Mouse (Mus musculus): ENCODE measurements at regions not wholly inside any gene's neighbourhood (a gene's known extent, or its start where the extent isn't known, plus 50 kb on each side); places are given as distances from the start of the nearest gene placed in this dataset.

DNA sequence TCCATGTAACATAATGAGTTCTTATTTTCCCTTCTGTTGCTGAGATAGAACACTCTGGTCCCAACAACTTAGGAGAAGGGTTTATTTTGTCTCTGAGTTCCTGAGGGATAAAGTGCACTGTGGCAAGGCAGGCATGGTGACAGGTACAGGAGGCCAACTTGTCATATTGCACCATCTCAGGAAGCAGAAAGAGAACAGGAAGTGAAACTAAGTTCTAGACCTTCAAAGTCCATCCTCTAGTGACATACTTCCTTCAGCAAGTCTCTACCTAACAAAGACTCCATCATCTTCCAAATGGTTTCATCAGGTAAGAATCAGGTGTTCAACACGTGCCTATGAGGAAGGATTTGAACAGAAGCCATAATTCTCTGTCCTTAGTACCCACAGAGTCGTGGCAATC lies 266.1 kb upstream of the Mtpn start:
- WGBS, result 77% methylated on average over 2 of the region's 2 CpGs
- H3K4me3 ChIP-seq, result no peak overlapping the region

DNA sequence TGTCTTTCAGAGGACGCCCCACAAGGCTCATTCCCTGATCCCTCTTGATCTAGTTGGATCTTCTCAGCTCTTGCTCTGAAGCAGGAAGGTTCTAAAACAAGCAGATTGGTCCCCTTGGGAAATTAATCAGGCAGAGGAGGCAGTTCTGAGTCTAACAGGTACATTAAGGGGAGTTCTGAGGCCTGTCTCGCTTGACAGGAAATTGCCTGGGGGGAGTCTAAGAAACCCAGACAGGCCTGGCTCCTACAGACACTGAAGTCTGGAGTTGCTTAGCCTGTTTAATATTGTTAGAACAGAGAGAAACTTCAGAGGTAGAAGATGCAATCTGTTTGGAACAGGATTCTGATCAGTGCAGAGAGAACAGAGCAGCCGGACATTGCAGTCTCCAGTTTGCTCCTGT lies 264.4 kb upstream of the Mtpn start:
- no peaks in the 10 kb centered on the region for H3K36me3 ChIP-seq
- H3K4me3 ChIP-seq, result no peak overlapping the region
- no peak overlapping the region for H3K9ac ChIP-seq (replicated peaks)
- no peak overlapping the region for H3K4me2 ChIP-seq (replicated peaks)
- no peaks in the 10 kb centered on the region for H3K27me3 ChIP-seq
- no peaks in the 10 kb centered on the region for H3K9me3 ChIP-seq
- H3K27ac ChIP-seq (replicated peaks), result no peak overlapping the region
- WGBS, result 89% methylated on average over 3 of the region's 3 CpGs
- H3K4me1 ChIP-seq, result no peaks in the 10 kb centered on the region
- ATAC-seq (replicated peaks), result no peak

More for the DNA sequence above, 266.1 kb upstream of the Mtpn start:
- Histone ChIP-seq H3K36me3 (no peaks in the 10 kb centered on the region), H3K27me3 (no peaks in the 10 kb centered on the region), H3K27ac (replicated peaks) (no peak overlapping the region), H3K4me1 (no peaks in the 10 kb centered on the region), H3K4me2 (replicated peaks) (no peak overlapping the region), H3K9me3 (no peaks in the 10 kb centered on the region), H3K9ac (replicated peaks) (no peak overlapping the region)
- ATAC-seq (replicated peaks), result no peak

DNA sequence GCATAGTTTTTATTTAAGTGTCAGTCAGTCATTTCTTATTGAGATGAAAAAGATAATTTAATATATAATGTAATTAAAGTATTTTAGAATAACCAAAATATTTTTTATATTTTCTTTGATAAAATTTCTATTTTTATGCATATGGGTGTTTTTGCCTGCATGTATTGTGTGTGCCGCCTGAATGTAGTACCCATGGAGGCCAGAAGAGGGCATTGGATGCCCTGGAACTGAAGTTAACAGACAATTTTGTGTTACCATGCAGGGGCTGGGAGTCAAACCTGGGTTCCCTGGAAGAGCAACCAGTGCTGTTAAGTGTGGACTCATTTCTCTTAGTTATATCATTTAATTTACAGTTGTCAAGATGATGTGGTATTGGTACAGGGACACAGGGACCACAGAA lies 240.0 kb upstream of the Mtpn start:
- no peaks in the 10 kb centered on the region for H3K4me1 ChIP-seq
- H3K9ac ChIP-seq (replicated peaks), result no peak overlapping the region
- no peak for ATAC-seq (replicated peaks)
- no peaks in the 10 kb centered on the region for H3K27me3 ChIP-seq
- no peaks in the 10 kb centered on the region for H3K9me3 ChIP-seq
- no peaks in the 10 kb centered on the region for H3K36me3 ChIP-seq
- WGBS, result 95% methylated on average over 1 of the region's 1 CpGs
- H3K27ac ChIP-seq (replicated peaks), result no peak overlapping the region
- H3K4me3 ChIP-seq, result no peak overlapping the region
- H3K4me2 ChIP-seq (replicated peaks), result no peak overlapping the region

DNA sequence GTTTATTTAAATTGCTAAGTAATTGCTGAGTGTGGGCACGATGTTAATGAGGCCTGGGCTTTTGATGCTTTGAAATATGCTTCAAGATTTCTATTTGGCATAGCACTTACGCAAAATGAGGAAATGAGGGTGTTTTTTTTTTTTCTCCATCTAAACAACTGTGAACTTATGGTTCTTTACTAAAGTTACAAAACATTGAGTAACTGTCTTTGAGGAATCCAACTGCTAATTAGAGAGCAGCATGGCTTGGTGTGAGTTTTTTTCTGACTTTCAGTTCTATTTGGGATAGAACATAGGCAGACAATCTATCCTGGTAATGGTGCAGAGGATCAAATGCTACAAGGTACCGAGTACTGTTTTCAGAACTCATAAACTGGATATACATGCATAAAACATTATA lies 231.2 kb upstream of the Mtpn start:
- Histone ChIP-seq H3K27ac (replicated peaks) (no peak overlapping the region), H3K36me3 (no peaks in the 10 kb centered on the region), H3K4me2 (replicated peaks) (no peak overlapping the region), H3K4me3 (no peak overlapping the region), H3K4me1 (no peaks in the 10 kb centered on the region), H3K27me3 (no peaks in the 10 kb centered on the region), H3K9ac (replicated peaks) (no peak overlapping the region), H3K9me3 (no peaks in the 10 kb centered on the region)
- 74% methylated on average over 3 of the region's 3 CpGs for WGBS
- no peak for ATAC-seq (replicated peaks)

DNA sequence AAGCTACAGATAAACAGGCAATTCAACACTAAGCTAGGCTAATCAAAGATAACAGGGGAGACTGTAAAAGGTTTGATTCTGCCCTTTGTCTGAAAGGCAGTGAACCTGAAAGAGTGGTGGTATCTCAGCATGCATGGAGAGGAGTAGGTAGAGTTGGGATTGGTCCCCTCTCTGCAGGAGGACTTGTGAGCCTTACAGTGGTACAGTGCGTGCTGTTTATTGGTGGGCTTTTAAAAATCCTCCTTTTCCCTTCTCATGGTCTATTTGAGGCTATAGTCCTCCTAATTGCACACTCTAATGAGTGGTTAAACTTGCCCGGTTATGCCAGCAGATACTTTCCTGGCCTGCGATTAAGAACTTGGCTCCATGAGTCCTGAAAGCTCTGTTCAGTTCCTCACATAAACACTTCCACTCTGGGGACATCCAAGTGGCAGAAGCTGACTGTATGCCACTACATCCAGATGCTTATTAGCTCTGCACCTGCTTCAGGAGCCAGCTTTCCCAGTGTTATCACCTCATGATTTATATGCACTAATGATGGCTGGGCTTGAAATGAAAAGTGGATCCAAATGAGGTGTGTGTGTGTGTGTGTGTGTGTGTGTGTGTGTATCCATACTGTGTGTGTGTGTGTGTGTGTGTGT lies 220.0 kb upstream of the Mtpn start:
- WGBS, result 38% methylated on average over 3 of the region's 3 CpGs
- Histone ChIP-seq H3K4me1 (no peaks in the 10 kb centered on the region), H3K27ac (replicated peaks) (no peak overlapping the region), H3K4me3 (no peak overlapping the region), H3K36me3 (no peaks in the 10 kb centered on the region), H3K4me2 (replicated peaks) (no peak overlapping the region), H3K27me3 (no peaks in the 10 kb centered on the region), H3K9ac (replicated peaks) (no peak overlapping the region), H3K9me3 (no peaks in the 10 kb centered on the region)
- ATAC-seq (replicated peaks), result 0 out of 2 replicates have a peak, but pooled peaks have one; percentile 32

DNA sequence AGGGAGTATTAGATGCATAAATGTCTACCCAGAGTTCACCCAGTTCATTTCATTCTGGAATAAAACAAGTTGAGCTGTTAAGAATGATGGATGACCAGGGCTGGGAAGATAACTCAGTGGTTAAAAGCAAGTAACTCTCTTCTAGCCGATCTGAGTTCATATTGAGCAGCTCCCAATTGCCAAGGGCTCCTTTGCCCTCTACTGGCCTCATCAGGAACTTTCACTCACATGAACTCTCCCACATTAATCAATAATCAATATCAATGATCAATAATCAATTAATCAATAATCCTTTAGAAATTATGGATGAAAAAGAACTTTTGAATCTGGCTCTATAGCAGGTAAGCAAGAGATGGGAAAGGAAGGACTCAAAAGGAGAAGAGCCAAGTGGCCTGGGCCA lies 206.3 kb upstream of the Mtpn start:
- Histone ChIP-seq H3K9ac (replicated peaks) (no peak overlapping the region), H3K27ac (replicated peaks) (no peak overlapping the region), H3K4me2 (replicated peaks) (no peak overlapping the region), H3K36me3 (no peaks in the 10 kb centered on the region), H3K9me3 (no peaks in the 10 kb centered on the region), H3K4me3 (no peak overlapping the region), H3K27me3 (no peaks in the 10 kb centered on the region), H3K4me1 (no peaks in the 10 kb centered on the region)
- WGBS, result 48% methylated on average over 1 of the region's 1 CpGs
- no peak for ATAC-seq (replicated peaks)

DNA sequence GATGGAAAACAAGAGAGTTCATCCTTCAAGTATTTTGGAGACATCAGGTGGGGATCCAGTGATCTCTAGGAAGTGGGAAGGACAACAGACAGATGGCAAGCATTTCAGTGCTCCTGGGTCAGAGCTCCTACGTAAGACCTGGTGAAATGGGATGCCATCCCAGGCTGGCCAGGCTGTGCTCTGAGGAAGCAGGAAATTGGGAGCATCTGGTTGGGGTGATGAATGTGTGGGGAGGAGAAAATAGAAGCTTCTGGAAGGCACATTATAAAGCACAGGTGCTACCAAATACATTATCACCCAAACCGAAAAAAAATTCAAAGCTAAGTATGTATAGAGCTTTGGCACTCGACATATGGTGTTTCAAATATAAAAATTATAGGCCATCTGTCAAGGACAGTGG lies 165.9 kb upstream of the Mtpn start:
- H3K36me3 ChIP-seq, result no peaks in the 10 kb centered on the region
- H3K4me3 ChIP-seq, result no peak overlapping the region
- H3K9ac ChIP-seq (replicated peaks), result no peak overlapping the region
- H3K27ac ChIP-seq (replicated peaks), result no peak overlapping the region
- H3K4me2 ChIP-seq (replicated peaks), result no peak overlapping the region
- ATAC-seq (replicated peaks), result no peak
- H3K9me3 ChIP-seq, result no peaks in the 10 kb centered on the region
- no peaks in the 10 kb centered on the region for H3K4me1 ChIP-seq
- H3K27me3 ChIP-seq, result no peaks in the 10 kb centered on the region
- 76% methylated on average over 3 of the region's 3 CpGs for WGBS

DNA sequence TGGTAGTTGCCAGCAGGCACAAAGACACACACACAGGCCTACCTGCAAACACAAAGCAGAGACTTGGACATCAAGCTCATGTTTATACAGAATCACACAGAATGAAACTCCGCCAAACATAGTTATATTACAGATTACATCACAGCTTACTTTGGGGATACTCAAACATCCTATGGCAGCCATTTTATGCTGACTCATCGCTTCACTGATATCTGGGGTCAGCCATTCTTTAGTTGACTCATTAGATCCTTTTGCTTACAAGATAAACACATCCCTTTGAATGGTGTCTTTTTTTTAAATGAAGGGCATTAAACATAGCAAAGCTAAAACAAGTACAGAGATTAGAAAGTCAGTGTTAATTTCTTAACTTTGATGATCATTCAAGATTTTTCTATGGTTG lies 127.4 kb upstream of the Mtpn start:
- Histone ChIP-seq H3K27me3 (no peaks in the 10 kb centered on the region), H3K4me1 (no peaks in the 10 kb centered on the region), H3K36me3 (no peaks in the 10 kb centered on the region), H3K27ac (replicated peaks) (no peak overlapping the region), H3K9ac (replicated peaks) (no peak overlapping the region), H3K4me2 (replicated peaks) (no peak overlapping the region), H3K9me3 (no peaks in the 10 kb centered on the region), H3K4me3 (no peak overlapping the region)
- 91% methylated on average over 2 of the region's 2 CpGs for WGBS
- no peak for ATAC-seq (replicated peaks)

DNA sequence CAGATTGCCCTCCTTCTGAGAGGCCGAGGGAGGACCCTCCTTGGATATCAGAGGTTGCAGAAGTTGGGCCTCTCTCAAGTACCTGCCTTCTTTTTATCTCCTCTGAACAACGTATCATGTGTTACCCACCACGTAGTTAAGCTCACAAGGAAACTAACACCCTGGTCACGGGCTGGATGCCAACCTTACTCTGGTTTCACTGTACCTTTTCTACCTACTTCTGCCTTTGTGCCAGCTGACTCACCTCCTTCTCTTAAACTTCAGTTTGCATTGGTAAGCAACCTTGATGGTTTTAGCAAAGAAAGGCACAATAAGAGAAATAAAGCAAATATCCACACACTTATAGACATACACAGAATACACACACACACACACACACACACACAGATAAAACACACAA lies 111.7 kb upstream of the Mtpn start:
- no peaks in the 10 kb centered on the region for H3K9me3 ChIP-seq
- H3K4me3 ChIP-seq, result no peak overlapping the region
- H3K4me2 ChIP-seq (replicated peaks), result no peak overlapping the region
- no peaks in the 10 kb centered on the region for H3K36me3 ChIP-seq
- 84% methylated on average over 4 of the region's 4 CpGs for WGBS
- H3K4me1 ChIP-seq, result no peaks in the 10 kb centered on the region
- H3K27ac ChIP-seq (replicated peaks), result no peak overlapping the region
- no peak for ATAC-seq (replicated peaks)
- H3K9ac ChIP-seq (replicated peaks), result no peak overlapping the region
- no peaks in the 10 kb centered on the region for H3K27me3 ChIP-seq

DNA sequence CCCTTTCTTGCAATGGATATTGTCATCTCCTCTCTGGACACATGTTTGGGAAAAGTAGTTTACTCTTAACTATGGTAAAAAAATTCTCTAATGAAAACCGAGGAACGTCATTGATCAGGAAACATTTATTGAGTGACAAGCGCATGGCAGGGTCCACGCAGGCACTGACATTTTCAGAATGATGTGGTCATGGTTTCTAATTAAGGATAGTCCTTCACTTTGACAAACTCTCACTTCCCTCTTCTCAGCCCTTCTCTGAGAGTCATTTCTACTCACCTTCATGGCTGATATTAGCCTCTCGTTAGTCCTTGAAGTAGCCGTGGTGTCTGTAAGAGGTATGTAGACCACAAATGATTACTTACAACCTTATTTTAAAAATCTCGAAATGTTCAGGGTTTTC lies 105.5 kb upstream of the Mtpn start:
- Histone ChIP-seq H3K27me3 (no peaks in the 10 kb centered on the region), H3K4me2 (replicated peaks) (no peak overlapping the region), H3K4me3 (no peak overlapping the region), H3K4me1 (no peaks in the 10 kb centered on the region), H3K9ac (replicated peaks) (no peak overlapping the region), H3K9me3 (no peaks in the 10 kb centered on the region), H3K27ac (replicated peaks) (no peak overlapping the region), H3K36me3 (no peaks in the 10 kb centered on the region)
- no peak for ATAC-seq (replicated peaks)
- WGBS, result 93% methylated on average over 7 of the region's 7 CpGs

DNA sequence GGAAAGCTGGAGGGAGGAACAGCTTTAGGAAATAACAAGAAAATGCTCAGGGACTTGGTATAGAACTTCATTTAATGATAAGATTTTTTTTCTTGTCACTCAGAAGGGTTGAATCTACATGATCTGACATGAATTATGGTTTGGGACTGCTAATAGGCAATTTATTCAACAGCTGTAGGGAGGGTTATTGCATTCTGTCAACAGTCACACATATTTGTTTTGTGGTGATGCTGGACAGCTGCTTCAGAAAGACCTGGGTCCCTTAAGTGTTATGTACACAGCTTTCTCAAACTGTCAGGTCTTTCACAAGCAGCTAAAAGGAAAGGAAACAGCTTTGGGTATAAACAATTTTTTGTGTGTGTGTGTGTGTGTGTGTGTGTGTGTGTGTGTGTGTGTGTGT lies 101.0 kb upstream of the Mtpn start:
- H3K27me3 ChIP-seq, result no peaks in the 10 kb centered on the region
- H3K9me3 ChIP-seq, result no peaks in the 10 kb centered on the region
- no peak overlapping the region for H3K4me2 ChIP-seq (replicated peaks)
- no peak for ATAC-seq (replicated peaks)
- no peak overlapping the region for H3K4me3 ChIP-seq
- H3K4me1 ChIP-seq, result no peaks in the 10 kb centered on the region
- H3K36me3 ChIP-seq, result no peaks in the 10 kb centered on the region
- no peak overlapping the region for H3K9ac ChIP-seq (replicated peaks)
- no peak overlapping the region for H3K27ac ChIP-seq (replicated peaks)

DNA sequence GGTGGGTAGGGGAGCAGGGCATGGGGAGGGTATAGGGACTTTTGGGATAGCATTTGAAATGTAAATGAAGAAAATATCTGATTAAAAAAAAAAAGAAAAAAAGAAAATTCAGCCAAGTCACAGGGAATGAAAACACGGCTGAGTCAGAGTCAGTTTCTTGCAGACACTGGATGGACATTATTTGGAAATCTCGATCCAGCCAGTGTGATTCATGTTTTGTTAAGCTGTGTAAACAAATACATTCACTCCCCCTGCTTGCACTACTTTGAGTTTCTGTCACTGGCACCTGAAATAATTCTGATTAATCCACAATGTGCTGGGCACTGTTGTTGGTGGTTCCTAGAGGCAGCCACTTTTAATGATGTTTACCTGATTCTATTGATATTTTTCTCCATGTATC lies 68.6 kb upstream of the Mtpn start:
- Histone ChIP-seq H3K4me1 (no peaks in the 10 kb centered on the region), H3K9me3 (no peaks in the 10 kb centered on the region), H3K27ac (replicated peaks) (no peak overlapping the region), H3K4me2 (replicated peaks) (no peak overlapping the region), H3K9ac (replicated peaks) (no peak overlapping the region), H3K36me3 (no peaks in the 10 kb centered on the region), H3K4me3 (no peak overlapping the region), H3K27me3 (no peaks in the 10 kb centered on the region)
- 86% methylated on average over 2 of the region's 2 CpGs for WGBS
- no peak for ATAC-seq (replicated peaks)

DNA sequence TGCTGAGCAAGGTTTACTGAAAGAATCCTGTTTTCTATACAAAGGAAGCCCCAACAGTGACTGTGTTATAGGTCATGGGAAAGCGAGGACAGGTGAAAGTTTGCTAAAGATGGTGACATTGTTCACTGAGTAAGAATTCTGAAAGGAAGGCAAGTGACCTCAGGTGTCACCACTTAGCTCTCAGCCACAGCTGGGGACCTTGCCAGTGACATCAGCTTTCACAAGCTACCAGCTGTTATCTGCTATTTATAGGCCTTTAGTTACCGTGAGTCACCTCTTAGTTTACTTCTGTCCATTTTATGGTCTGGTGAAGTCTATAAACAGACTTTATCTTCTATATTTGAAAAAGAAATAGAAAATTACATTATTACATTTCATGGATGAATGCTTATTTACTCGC lies 65.4 kb upstream of the Mtpn start:
- Histone ChIP-seq H3K4me2 (replicated peaks) (no peak overlapping the region), H3K4me3 (no peak overlapping the region), H3K9me3 (no peaks in the 10 kb centered on the region), H3K4me1 (no peaks in the 10 kb centered on the region), H3K9ac (replicated peaks) (no peak overlapping the region), H3K36me3 (no peaks in the 10 kb centered on the region), H3K27me3 (no peaks in the 10 kb centered on the region), H3K27ac (replicated peaks) (no peak overlapping the region)
- 83% methylated on average over 3 of the region's 3 CpGs for WGBS
- no peak for ATAC-seq (replicated peaks)

Data from forebrain, embryonic 15.5 days (tissue).